Mouse (Mus musculus) NIH3T3 (cell line): Measurements from ENCODE around the gene Olfr1355.
"Not testable (repeated sequence)": the region's sequence is repeated elsewhere in the genome, so short reads cannot be mapped to it uniquely, and the experiment has no call there.

Source experiments
- DNase-seq: peaks from one replicate; pipeline ENCODE4 v3.0.0-alpha.2; 2012; ENCODE audit warnings: low read depth

Olfr1355 gene

GRCm38 (mm10) chr10:78875240-78875639, at the start of gene Olfr1355:
Olfr1355 (plus strand) TSS chr10:78875540.
- DNase-seq, result no peak

- DNase-seq, result not testable (repeated sequence)
These were observed 34.9 kb upstream of the Olfr1355 start for GRCm38 (mm10) chr10:78840456-78840855.

- no peak for DNase-seq
These were observed 23.3 kb upstream of the Olfr1355 start, which contains the start of gene Olfr1356 for GRCm38 (mm10) chr10:78852066-78852465. Olfr1356 (minus strand) TSS chr10:78852166.

- DNase-seq, result not testable (repeated sequence)
These were observed 37.5 kb downstream of the Olfr1355 start, which contains the start of gene Olfr1354 for GRCm38 (mm10) chr10:78912871-78913270. Olfr1354 (plus strand) TSS chr10:78913171.
